7 mouse cellular contexts compared by ENCODE assay signal in the genomic region with DNA sequence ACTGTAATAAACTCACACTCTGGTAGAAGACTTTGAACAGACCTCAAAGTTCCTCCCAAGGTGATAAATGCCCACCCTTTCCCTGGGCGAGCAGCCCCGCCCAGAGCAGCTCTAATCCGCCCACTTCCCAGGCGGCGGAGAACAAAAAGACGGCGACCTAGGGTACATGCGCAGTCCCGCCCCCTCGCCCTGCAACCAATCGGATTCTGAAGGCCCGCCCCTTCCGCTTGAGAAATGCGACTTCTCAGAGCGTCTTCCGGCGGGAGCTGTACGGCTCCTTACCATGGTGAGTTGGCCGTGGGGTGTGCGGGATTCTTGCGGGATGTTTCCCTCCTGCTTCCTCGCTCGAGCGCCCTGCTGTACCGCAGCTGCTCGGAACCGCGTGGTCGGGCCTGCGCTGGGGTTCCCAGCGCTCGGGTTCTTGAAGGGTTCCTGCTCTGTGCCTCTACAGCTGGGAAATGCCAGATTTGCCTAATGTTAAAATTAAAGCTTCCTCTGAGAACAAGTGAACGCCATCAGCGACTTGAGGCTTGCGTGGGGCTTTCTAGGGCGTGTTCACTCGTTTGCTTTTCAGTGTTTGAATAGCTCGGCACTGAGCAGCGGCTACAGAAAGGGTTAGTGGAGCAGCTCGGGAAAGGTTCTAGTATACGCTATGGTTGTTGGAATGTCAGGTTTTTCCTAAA. TPM values are rescaled to one million over a fixed set of nuclear protein-coding genes. Genes with fewer than 3 reads are reported as not detected.
DNase-seq lines count a peak whose midpoint lies in the region; ATAC-seq lines count a peak whose summit lies in the region.

Gene Slc30a6 (plus strand): TSS at position 226 of the 683 bp plus-strand sequence.

- 0 out of 2 replicates have a peak, but pooled peaks cover 4% of the 10 kb centered on the region for H3K4me1 ChIP-seq in intestine, embryonic 15.5 days (replicated peaks)
- peaks cover 15% of the 10 kb centered on the region for H3K4me1 ChIP-seq in midbrain, embryonic 10.5 days

- DNase-seq in adrenal gland, adult 2 months = peak; percentile 97
- peak; percentile 94 for DNase-seq in embryo, embryonic 11.5 days (ENCODE audit: low read depth, low spot score)
- peak; percentile 91 to 95 for DNase-seq in gastrocnemius, postnatal 36 days
- DNase-seq in left cerebral cortex, postnatal 25 days (ENCODE audit: low spot score in 2 of 2) = peak; percentile 96 to 99
- peak; percentile 96 for DNase-seq in midbrain, embryonic 10.5 days (ENCODE audit: low spot score)
- peak; percentile 94 for DNase-seq in right cerebral cortex, postnatal 4 days

- peak within 1 kb of the TSS; percentile 59 for H3K4me2 ChIP-seq in intestine, embryonic 15.5 days (replicated peaks)

- ATAC-seq in intestine, embryonic 15.5 days = peak; percentile 100

- no peaks in the 10 kb centered on the region for H3K27me3 ChIP-seq in intestine, embryonic 15.5 days (replicated peaks)
- H3K27me3 ChIP-seq in midbrain, embryonic 10.5 days (ENCODE audit: low read depth, poor library complexity, severe bottlenecking) = no peaks in the 10 kb centered on the region

- H3K27ac ChIP-seq in intestine, embryonic 15.5 days = peak within 1 kb of the TSS; percentile 92
- peak within 1 kb of the TSS; percentile 88 for H3K27ac ChIP-seq in midbrain, embryonic 10.5 days (replicated peaks)

- peak within 1 kb of the TSS; percentile 97 for H3K9ac ChIP-seq in intestine, embryonic 15.5 days

- peak within 1 kb of the TSS; percentile 83 for H3K4me3 ChIP-seq in intestine, embryonic 15.5 days (replicated peaks)
- peak within 1 kb of the TSS; percentile 78 for H3K4me3 ChIP-seq in midbrain, embryonic 10.5 days

- no peaks in the 10 kb centered on the region for H3K36me3 ChIP-seq in intestine, embryonic 15.5 days
- H3K36me3 ChIP-seq in midbrain, embryonic 10.5 days = no peaks in the 10 kb centered on the region

- WGBS in intestine, embryonic 15.5 days = under 1% methylated on average over 41 of the region's 41 CpGs
- under 1% methylated on average over 41 of the region's 41 CpGs for WGBS in midbrain, embryonic 10.5 days

- intact Hi-C loops in gastrocnemius, postnatal 36 days (cut with DNase I) = no loop called here
- intact Hi-C loops in left cerebral cortex, postnatal 25 days (cut with DNase I) = loop anchor here (5.0 kb wide), 1 partner anchor 92 kb away; the partner anchor contains the start of gene Yipf4

- H3K9me3 ChIP-seq in intestine, embryonic 15.5 days = no peaks in the 10 kb centered on the region
- H3K9me3 ChIP-seq in midbrain, embryonic 10.5 days (replicated peaks) = no peaks in the 10 kb centered on the region

RNA-seq across cellular contexts. Expression of gene Slc30a6, which starts in this region (rescaled TPM):
- total RNA-seq in adrenal gland, adult 2 months (2021) = 10 to 100 TPM; 27.2 to 29.4 TPM
- polyA plus RNA-seq in adrenal gland, adult 2 months (2012; rRNA removed) = 10.3 and 12.0 TPM in 2 replicates
- 1 to 10 TPM; 4.3 to 7.0 TPM for total RNA-seq in gastrocnemius, postnatal 36 days (2021)
- polyA plus RNA-seq in intestine, embryonic 15.5 days (2015; fragmentation: Nextera tagmentation; extraction: Ambion mirVana) = 39.7 and 41.2 TPM in 2 replicates
- 10 to 100 TPM; 13.3 to 13.9 TPM for total RNA-seq in left cerebral cortex, postnatal 25 days (2021)
- polyA plus RNA-seq in midbrain, embryonic 10.5 days (2016; fragmentation: Nextera tagmentation; extraction: Ambion mirVana) = 34.4 and 35.1 TPM in 2 replicates

Comparison
In these comparisons a context has a peak if more than half of its experiments do, and no peak if none do; other contexts are left out.
1. Peak in every context shown above with its lines: DNase-seq, ATAC-seq, H3K4me3 ChIP-seq and H3K27ac ChIP-seq.